Mouse (Mus musculus): ENCODE results near the gene Slc8b1.

DNA sequence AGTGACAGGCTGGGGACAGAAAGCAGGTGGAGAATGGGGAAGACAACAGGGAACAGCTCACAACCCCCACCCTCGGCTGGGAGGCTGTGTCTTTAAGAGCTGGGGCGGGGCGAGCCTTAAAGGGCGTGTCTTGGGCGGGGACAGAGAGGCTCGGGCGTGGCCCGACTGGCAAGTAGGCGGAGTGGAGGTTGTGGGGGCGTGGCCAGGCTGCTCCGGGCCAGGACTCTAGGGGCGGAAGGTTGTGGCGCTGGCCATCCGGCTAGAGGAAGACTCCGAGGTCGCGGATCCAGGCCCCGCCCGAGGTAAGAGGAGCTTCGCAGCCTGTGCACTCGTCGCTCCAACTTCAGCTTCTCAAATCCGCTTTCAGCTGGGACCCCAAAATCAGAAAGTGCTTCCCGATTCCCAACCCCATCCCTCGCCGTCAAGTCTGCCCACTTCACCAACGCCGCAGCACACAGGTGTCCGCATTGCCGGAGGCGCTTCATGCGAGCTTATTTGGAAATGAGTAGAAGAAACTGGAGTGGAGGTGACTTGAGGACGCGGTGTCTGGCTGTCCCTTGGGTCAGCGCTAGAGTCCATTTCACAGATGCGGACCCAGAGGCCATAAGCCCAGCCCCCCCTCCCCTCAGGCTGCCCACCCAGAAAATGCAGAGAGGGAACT lies at the start of gene Slc8b1:
- TF ChIP-seq EP300 (IDR thresholded peaks at IDR 0.05) (no peak), CTCF (IDR thresholded peaks at IDR 0.05) (no peak)
